Mouse (Mus musculus) gastrocnemius, postnatal 4 days (tissue): ENCODE results near the gene Zan. TPM values are rescaled to one million over a fixed set of nuclear protein-coding genes. Genes with fewer than 3 reads are reported as not detected.
A peak's percentile ranks its signal among the peaks of the same experiment; 100 is the strongest.
"Not testable (repeated sequence)": the region's sequence is repeated elsewhere in the genome, so short reads cannot be mapped to it uniquely, and the experiment has no call there.

ENCODE experiments used
- DNase-seq, 2 experiments: peaks; one replicate each; pipeline ENCODE4 v3.0.0; 2021 to 2022; ENCODE audit warnings: low spot score in 2 of 2, mixed read lengths in 2 of 2
- total RNA-seq, 2 experiments: library from RNA; stranded (reverse); gene quantifications; 2 replicates each; pipeline ENCODE4 v1.2.3; 2021

Zan gene
- total RNA-seq, 2 experiments from 2014 or later, result 0.18 to 0.56 TPM

GRCm38 (mm10) chr5:137501709-137502666 is 25.1 kb upstream of the Zan start, which contains the start of gene Pop7:
Gene Pop7, minus strand, starts transcription at chr5:137502518.
- DNase-seq, result peak; percentile 99 to 100

- DNase-seq, result no peak
Observed at GRCm38 (mm10) chr5:137500186-137500585, 23.3 kb upstream of the Zan start.

DNA sequence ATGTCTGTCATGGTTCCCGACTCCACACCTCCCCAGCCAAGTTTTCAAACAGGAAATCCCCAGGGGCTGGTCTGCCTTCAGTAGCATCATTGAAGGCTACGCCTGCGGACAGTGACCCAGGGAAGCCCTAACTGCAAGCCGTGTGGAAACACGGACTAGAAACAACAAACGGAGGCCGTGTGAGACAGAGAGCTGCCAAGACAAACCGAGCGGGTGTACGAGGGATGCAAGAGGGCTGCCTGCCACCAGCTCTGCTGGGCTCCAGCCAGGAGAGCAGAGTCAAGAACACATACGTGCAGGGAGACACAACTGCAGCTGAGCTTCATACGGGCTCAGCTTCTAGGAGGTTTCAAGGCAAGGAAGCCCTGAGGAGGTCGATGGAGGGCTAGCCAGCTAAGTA is 17.0 kb upstream of the Zan start:
- no peak for DNase-seq

DNA sequence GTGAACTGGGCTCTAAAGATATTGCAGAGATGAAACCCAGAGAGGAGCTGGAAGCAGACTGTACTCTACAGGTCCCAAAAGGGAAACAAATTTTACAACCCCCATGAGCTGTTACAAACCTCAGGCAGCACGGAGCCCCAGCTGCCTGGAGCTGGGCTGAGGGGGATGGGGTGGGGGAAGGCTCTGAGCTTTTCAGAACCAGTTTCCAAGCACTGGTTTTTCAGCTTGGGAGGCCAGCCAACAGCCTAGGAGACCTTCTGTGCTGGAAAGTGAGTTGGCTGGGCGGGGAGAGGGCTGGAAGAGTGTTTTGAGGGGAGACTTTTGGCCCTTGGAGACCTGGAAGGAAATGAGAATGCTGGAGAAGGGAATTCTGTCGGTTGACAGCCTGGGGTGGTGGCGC is 14.7 kb upstream of the Zan start:
- DNase-seq, result peak; percentile 39 to 69

GRCm38 (mm10) chr5:137487616-137488015 is 10.8 kb upstream of the Zan start:
- DNase-seq, result no peak

GRCm38 (mm10) chr5:137485851-137486155 is 8.9 kb upstream of the Zan start:
- no peak for DNase-seq

GRCm38 (mm10) chr5:137485071-137485850 is 8.4 kb upstream of the Zan start:
- no peak for DNase-seq

- no peak for DNase-seq
Observed at GRCm38 (mm10) chr5:137481897-137482296, 5.0 kb upstream of the Zan start.

- peak; percentile 51 to 74 for DNase-seq
Observed at GRCm38 (mm10) chr5:137481138-137481537, 4.3 kb upstream of the Zan start.

- no peak for DNase-seq
Observed at GRCm38 (mm10) chr5:137474351-137474750, 2.5 kb downstream of the Zan start.

DNA sequence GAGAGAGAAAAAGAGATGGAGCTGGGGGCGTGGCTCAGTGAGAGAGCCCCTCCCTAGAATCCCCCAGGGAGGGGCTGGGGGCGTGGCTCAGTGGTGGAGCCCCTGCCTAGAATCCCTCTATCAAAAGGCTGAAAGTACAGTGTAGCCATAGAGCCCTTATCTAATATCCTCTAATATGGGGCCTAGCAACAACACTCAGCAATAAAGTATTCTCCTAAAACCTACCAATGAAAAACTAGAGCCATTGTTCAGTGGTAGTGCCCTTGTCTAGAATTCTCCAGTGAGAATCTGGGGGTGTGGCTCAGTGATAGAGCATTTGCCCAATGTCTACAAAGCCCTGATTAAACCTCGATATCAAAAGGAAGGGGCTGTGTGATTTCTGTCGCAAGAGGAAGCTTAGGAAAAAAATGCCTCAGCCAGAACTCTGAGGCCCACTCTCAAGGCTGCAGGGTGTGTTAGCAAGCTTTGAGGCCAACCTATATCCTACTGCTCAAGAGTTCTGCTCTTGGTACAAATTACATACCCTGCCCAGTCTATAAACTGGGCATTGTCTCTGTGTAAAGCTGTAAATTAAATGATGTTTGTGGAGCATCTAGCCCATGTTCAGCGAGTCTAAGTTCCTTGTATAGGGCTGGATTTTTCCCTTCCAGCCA is 4.5 kb downstream of the Zan start:
- DNase-seq, result no peak

DNA sequence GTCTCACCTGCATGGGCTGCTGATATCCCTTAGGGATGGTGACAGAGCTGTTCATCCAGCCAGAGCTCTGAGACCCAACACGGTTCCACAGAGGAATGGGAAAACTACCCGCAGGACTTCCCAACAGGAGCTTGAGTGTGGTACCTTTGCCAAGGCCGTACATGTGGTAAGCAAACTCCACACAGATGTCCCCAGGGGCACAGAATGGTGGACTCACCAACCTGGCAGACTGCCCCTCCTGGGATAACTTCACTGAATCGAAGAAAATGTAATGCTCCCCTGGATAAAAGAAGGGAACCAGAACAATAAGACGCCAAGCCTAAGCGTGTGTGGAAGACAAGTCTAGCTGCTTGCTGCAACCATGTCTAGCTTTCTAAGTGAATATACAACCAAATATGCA is 9.9 kb downstream of the Zan start:
- no peak for DNase-seq

GRCm38 (mm10) chr5:137465049-137465448 is 11.8 kb downstream of the Zan start:
- no peak for DNase-seq

- no peak for DNase-seq
Observed at GRCm38 (mm10) chr5:137455866-137456591, 20.8 kb downstream of the Zan start.

GRCm38 (mm10) chr5:137455206-137455605 is 21.7 kb downstream of the Zan start:
- no peak for DNase-seq

DNA sequence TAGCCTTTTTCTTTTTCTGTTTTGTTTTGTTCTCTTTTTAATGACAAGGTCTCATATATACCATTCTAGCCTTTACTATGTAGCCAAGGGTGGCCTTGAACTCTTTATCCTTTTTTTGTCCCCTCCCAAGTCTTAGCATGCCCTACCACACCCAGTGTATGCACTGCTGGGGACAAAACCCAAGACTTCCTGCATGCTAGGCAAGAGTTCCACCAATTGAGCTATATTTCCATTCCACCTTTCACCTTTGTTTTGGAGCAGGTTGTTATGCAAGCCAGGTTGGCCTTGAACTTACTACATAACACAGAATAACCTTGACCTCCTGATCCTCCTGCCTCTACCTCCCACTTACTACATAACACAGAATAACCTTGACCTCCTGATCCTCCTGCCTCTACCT is 31.3 kb downstream of the Zan start:
- no peak for DNase-seq

DNA sequence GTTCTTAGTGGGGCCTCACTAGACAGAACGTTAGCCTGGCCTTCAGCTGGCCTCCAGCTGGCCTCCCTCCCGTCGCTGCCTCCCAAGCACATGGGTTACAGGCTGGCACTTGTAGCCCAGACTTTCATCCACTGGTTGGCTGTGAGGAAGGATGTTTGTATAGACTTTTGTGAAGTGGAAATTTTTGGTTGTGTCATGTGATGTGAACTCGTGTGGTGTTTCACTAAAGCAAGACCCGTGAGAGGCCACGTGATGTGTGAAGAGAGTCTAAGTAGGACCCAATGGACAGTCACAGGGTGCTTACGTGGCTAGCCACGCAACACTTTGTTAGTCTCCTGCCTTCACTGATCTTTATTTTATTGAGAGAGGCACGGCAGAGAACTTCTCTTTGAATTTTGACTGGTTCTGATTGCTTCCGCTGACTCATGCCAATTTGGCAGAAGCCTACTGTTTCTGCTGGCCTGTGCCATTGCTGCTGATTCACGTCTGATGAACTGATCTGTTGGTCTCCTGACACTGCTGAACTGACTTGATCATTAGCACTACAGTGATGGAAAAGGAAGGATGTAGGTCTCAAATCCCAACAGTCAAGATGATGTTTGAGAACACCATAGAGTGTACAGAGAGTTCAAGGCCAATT is 36.5 kb downstream of the Zan start:
- no peak for DNase-seq

GRCm38 (mm10) chr5:137433889-137434288 is 43.0 kb downstream of the Zan start:
- DNase-seq, result peak in 1 of 2 experiments; percentile 15

DNA sequence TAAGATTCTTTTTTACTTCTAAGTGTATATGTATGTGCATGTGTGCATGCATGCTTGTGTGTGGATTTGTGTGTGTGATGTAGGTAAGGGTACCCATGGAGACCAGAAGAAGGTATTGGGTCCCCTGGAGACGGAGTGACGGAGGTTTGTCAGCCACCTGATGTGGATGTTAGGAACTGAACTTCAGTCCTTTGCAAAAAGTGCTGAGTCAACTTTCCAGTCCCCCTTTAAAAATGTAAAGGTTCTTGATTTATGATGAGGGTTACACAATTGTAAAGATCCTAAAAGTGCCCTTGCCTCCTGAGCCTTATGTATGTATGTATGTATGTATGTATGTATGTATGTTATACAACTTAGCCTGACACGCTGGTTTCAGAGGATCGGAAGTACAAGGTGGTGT is 46.5 kb downstream of the Zan start:
- not testable (repeated sequence) for DNase-seq

DNA sequence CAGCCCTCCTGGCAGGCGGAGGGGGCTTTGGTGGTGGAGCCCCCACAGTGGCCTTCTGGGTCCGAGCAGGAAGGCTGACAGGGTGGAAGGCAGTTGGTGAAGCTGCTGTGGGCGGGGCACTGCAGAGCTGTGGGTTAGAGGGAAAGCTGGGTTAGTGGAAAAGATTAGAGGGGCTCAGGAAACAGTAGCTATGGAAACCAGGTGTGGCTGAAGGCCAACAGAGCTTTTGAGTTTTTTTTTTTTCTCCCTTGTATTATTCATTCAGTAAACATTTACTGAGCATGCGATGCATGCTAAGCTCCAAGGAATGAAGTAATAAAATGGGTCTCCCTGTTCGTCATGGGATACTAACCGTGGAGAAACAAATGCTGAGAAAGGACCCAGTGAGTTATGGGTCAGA is 51.2 kb downstream of the Zan start:
- no peak for DNase-seq

GRCm38 (mm10) chr5:137419841-137420240 is 57.0 kb downstream of the Zan start:
- DNase-seq, result no peak
